24 mouse cellular contexts compared by ENCODE assay signal in genomic region chr13:41203691-41204090, GRCm38 (mm10).
"Had no signal": no experiment of that assay in that cellular context is flagged by ENCODE, and none has a peak within 500 bp of the region (broad histone marks: within the 10 kb centered on the region; RNA-seq: fewer than 3 reads in every experiment).

No protein-coding gene starts in this region.

- H3K27ac ChIP-seq: heart, adult 2 months; heart, embryonic 13.5 days; heart, embryonic 15.5 days; hindbrain, embryonic 13.5 days; hindbrain, embryonic 15.5 days; hindbrain, postnatal 0 days; kidney, embryonic 15.5 days; kidney, postnatal 0 days; limb, embryonic 10.5 days; limb, embryonic 12.5 days had no signal

- H3K9ac ChIP-seq: forebrain, postnatal 0 days; heart, embryonic 13.5 days; heart, embryonic 15.5 days; hindbrain, embryonic 13.5 days; hindbrain, embryonic 15.5 days; kidney, embryonic 15.5 days; limb, embryonic 12.5 days had no signal

- H3K4me3 ChIP-seq: heart, adult 2 months; heart, embryonic 13.5 days; heart, embryonic 15.5 days; hindbrain, embryonic 13.5 days; hindbrain, embryonic 15.5 days; kidney, embryonic 15.5 days; limb, embryonic 10.5 days; limb, embryonic 12.5 days had no signal

- H3K4me2 ChIP-seq: heart, embryonic 11.5 days; heart, embryonic 13.5 days; heart, embryonic 15.5 days; hindbrain, embryonic 13.5 days; hindbrain, embryonic 15.5 days; kidney, embryonic 15.5 days; limb, embryonic 12.5 days had no signal

- H3K27me3 ChIP-seq: hindbrain, embryonic 13.5 days; hindbrain, embryonic 15.5 days; kidney, embryonic 15.5 days had no signal

- H3K4me1 ChIP-seq: heart, embryonic 13.5 days; heart, embryonic 15.5 days; kidney, embryonic 15.5 days had no signal

- H3K9me3 ChIP-seq: heart, embryonic 13.5 days; heart, embryonic 15.5 days; hindbrain, embryonic 13.5 days; hindbrain, embryonic 15.5 days; kidney, embryonic 15.5 days; limb, embryonic 10.5 days; limb, embryonic 12.5 days had no signal

- DNase-seq: forebrain, postnatal 0 days; gastrocnemius, postnatal 14 days; gastrocnemius, postnatal 36 days; heart, adult 11 months; heart, adult 2 months; heart, postnatal 14 days; heart, postnatal 36 days; kidney, adult 11 months; kidney, adult 2 months; kidney, adult 9 months; kidney, postnatal 14 days; kidney, postnatal 36 days; liver had no signal

- ATAC-seq: intestine, embryonic 16.5 days had no signal

- H3K36me3 ChIP-seq: heart, embryonic 13.5 days; heart, embryonic 15.5 days; hindbrain, embryonic 13.5 days; hindbrain, embryonic 15.5 days; kidney, embryonic 15.5 days; limb, embryonic 10.5 days; limb, embryonic 12.5 days had no signal
